Mouse (Mus musculus) kidney, postnatal 0 days (tissue): ENCODE results near the gene Trh. TPM values are rescaled to one million over a fixed set of nuclear protein-coding genes. Genes with fewer than 3 reads are reported as not detected.
A peak's percentile ranks its signal among the peaks of the same experiment; 100 is the strongest.

Source experiments
- ATAC-seq: fragments of 200-750 bp; cut with Nextera tagmentation; replicated peaks from 2 replicates; pipeline ENCODE4 v1.8.0; 2017; ENCODE audit warnings: low read depth, moderate number of reproducible peaks, moderate TSS enrichment, moderate library complexity; ENCODE audit not compliant: low FRiP score
- DNase-seq: peaks from one replicate; pipeline ENCODE4 v3.0.0-alpha.2; 2016; ENCODE audit warnings: low spot score
- H3K27ac ChIP-seq: fragments of 300-500 bp; sonication (generic); 2 replicates; pipeline ENCODE4 v1.5.1; 2014; ENCODE audit warnings: mild to moderate bottlenecking
- H3K27me3 ChIP-seq: fragments of 300-500 bp; sonication (generic); 2 replicates; pipeline ENCODE4 v1.6.1; 2014; ENCODE audit warnings: low read length, mixed read lengths; ENCODE audit not compliant: insufficient read depth
- H3K36me3 ChIP-seq: fragments of 300-500 bp; sonication (generic); 2 replicates; pipeline ENCODE4 v1.6.1; 2014; ENCODE audit warnings: low read length, mixed read lengths; ENCODE audit not compliant: insufficient read depth
- H3K4me1 ChIP-seq: fragments of 300-500 bp; sonication (generic); replicated peaks from 2 replicates; pipeline ENCODE4 v1.6.1; 2014; ENCODE audit warnings: antibody characterized with exemption, low read length, mixed read lengths; ENCODE audit not compliant: insufficient read depth
- H3K4me2 ChIP-seq: fragments of 300-500 bp; sonication (generic); 2 replicates; pipeline ENCODE4 v1.6.1; 2014; ENCODE audit warnings: mild to moderate bottlenecking, low read length, moderate library complexity, mixed read lengths
- H3K4me3 ChIP-seq: fragments of 300-500 bp; sonication (generic); replicated peaks from 2 replicates; pipeline ENCODE4 v1.5.1; 2014; ENCODE audit warnings: low read depth, low read length
- H3K9ac ChIP-seq: fragments of 300-500 bp; sonication (generic); 2 replicates; pipeline ENCODE4 v1.6.1; 2014; ENCODE audit warnings: low read depth, low read length
- H3K9me3 ChIP-seq: fragments of 300-500 bp; sonication (generic); replicated peaks from 2 replicates; pipeline ENCODE4 v1.6.1; 2016; ENCODE audit warnings: low read length, inconsistent platforms, mixed read lengths
- CTCF ChIP-seq: IDR thresholded peaks from 2 replicates; pipeline ENCODE4 v1.5.1; 2016; ENCODE audit warnings: antibody characterized with exemption, low read depth, mild to moderate bottlenecking, moderate library complexity
- WGBS: fragments of 180-500 bp; shearing (Covaris S2); extraction: QIAGEN DNeasy Blood & Tissue Kit; methylation state at CpG from one replicate; pipeline ENCODE4 v1.1.7; 2014; 5-methylcytosine and 5-hydroxymethylcytosine counted together
- polyA plus RNA-seq: library from polyadenylated mRNA; unstranded; fragments of >200 nt; fragmentation: Nextera tagmentation; extraction: Ambion mirVana; gene quantifications from 2 replicates; pipeline ENCODE4 v1.2.1, GENCODE M21; 2015

The Trh gene
- polyA plus RNA-seq, 1 experiment from 2014 or later = 1.2 TPM

- no peak overlapping the region for H3K4me2 ChIP-seq
- no peak overlapping the region for H3K4me3 ChIP-seq
- H3K9ac ChIP-seq = no peak overlapping the region
- DNase-seq (no peak), ATAC-seq (no peak)
- H3K4me1 ChIP-seq = no peaks in the 10 kb centered on the region
- H3K36me3 ChIP-seq = no peaks in the 10 kb centered on the region
- H3K27me3 ChIP-seq = no peaks in the 10 kb centered on the region
- no peak overlapping the region for H3K27ac ChIP-seq
- no peaks in the 10 kb centered on the region for H3K9me3 ChIP-seq
- no peak for TF ChIP-seq CTCF
- 48% methylated on average over 1 of the region's 1 CpGs for WGBS
These were observed 13.1 kb downstream of the Trh start for GRCm38 (mm10) chr6:92231356-92231755.

GRCm38 (mm10) chr6:92229586-92229985, 14.9 kb downstream of the Trh start:
- WGBS = 88% methylated on average over 2 of the region's 2 CpGs
- ATAC-seq (no peak), DNase-seq (no peak)
- no peak for TF ChIP-seq CTCF
- Histone ChIP-seq H3K9ac (no peak overlapping the region), H3K4me2 (no peak overlapping the region), H3K4me3 (no peak overlapping the region), H3K27me3 (no peaks in the 10 kb centered on the region), H3K9me3 (no peaks in the 10 kb centered on the region), H3K36me3 (no peaks in the 10 kb centered on the region), H3K27ac (no peak overlapping the region), H3K4me1 (no peaks in the 10 kb centered on the region)

GRCm38 (mm10) chr6:92229103-92229502, 15.3 kb downstream of the Trh start:
- no peak overlapping the region for H3K4me3 ChIP-seq
- no peak for TF ChIP-seq CTCF
- H3K4me2 ChIP-seq = no peak overlapping the region
- H3K27ac ChIP-seq = no peak overlapping the region
- H3K9me3 ChIP-seq = no peaks in the 10 kb centered on the region
- no peak overlapping the region for H3K9ac ChIP-seq
- no peaks in the 10 kb centered on the region for H3K27me3 ChIP-seq
- no peaks in the 10 kb centered on the region for H3K4me1 ChIP-seq
- ATAC-seq (no peak), DNase-seq (no peak)
- no peaks in the 10 kb centered on the region for H3K36me3 ChIP-seq

- Histone ChIP-seq H3K27me3 (no peaks in the 10 kb centered on the region), H3K4me1 (no peaks in the 10 kb centered on the region), H3K27ac (no peak overlapping the region), H3K9ac (no peak overlapping the region), H3K36me3 (no peaks in the 10 kb centered on the region), H3K4me2 (no peak overlapping the region), H3K9me3 (no peaks in the 10 kb centered on the region), H3K4me3 (no peak overlapping the region)
- DNase-seq (no peak), ATAC-seq (no peak)
- WGBS = 77% methylated on average over 1 of the region's 1 CpGs
- no peak for TF ChIP-seq CTCF
These were observed 19.5 kb downstream of the Trh start for GRCm38 (mm10) chr6:92224981-92225380.

GRCm38 (mm10) chr6:92222021-92222420, 22.4 kb downstream of the Trh start:
- no peak overlapping the region for H3K4me3 ChIP-seq
- H3K9me3 ChIP-seq = no peaks in the 10 kb centered on the region
- no peaks in the 10 kb centered on the region for H3K4me1 ChIP-seq
- H3K9ac ChIP-seq = no peak overlapping the region
- 81% methylated on average over 3 of the region's 3 CpGs for whole genome bisulfite sequencing
- H3K36me3 ChIP-seq = no peaks in the 10 kb centered on the region
- no peak for TF ChIP-seq CTCF
- no peak for DNase-seq
- no peak overlapping the region for H3K27ac ChIP-seq
- H3K4me2 ChIP-seq = no peak overlapping the region
- ATAC-seq = 0 out of 2 replicates have a peak, but pooled peaks have one; percentile 4
- H3K27me3 ChIP-seq = no peaks in the 10 kb centered on the region

- ATAC-seq (peak; percentile 55; the same call in 1 of the 2 replicates), DNase-seq (peak; percentile 12)
- no peak overlapping the region for H3K4me2 ChIP-seq
- WGBS = 53% methylated on average over 6 of the region's 6 CpGs
- no peaks in the 10 kb centered on the region for H3K36me3 ChIP-seq
- H3K4me1 ChIP-seq = no peaks in the 10 kb centered on the region
- TF ChIP-seq CTCF = no peak
- no peaks in the 10 kb centered on the region for H3K27me3 ChIP-seq
- H3K4me3 ChIP-seq = no peak overlapping the region
- H3K9ac ChIP-seq = no peak overlapping the region
- H3K27ac ChIP-seq = no peak overlapping the region
- H3K9me3 ChIP-seq = no peaks in the 10 kb centered on the region
These were observed 22.8 kb downstream of the Trh start for GRCm38 (mm10) chr6:92221604-92222003.

GRCm38 (mm10) chr6:92219445-92219844, 25.0 kb downstream of the Trh start:
- no peaks in the 10 kb centered on the region for H3K36me3 ChIP-seq
- peak; percentile 86 for TF ChIP-seq CTCF
- peak; percentile 81 for DNase-seq
- ATAC-seq = no peak; the same call in 1 of the 2 replicates
- 34% methylated on average over 3 of the region's 3 CpGs for WGBS
- no peak overlapping the region for H3K27ac ChIP-seq
- H3K9ac ChIP-seq = no peak overlapping the region
- H3K27me3 ChIP-seq = no peaks in the 10 kb centered on the region
- no peaks in the 10 kb centered on the region for H3K4me1 ChIP-seq
- H3K9me3 ChIP-seq = no peaks in the 10 kb centered on the region
- H3K4me2 ChIP-seq = no peak overlapping the region
- H3K4me3 ChIP-seq = no peak overlapping the region
